Mouse (Mus musculus): ENCODE measurements around the gene Nav3.
"Not testable (repeated sequence)": the region's sequence is repeated elsewhere in the genome, so short reads cannot be mapped to it uniquely, and the experiment has no call there.

The Nav3 gene

GRCm38 (mm10) chr10:110034582-110035099, 421.4 kb downstream of the Nav3 start:
- DNase-seq = no peak

- not testable (repeated sequence) for DNase-seq
Measured at GRCm38 (mm10) chr10:110024897-110025296, 431.1 kb downstream of the Nav3 start.

- DNase-seq = no peak
Measured at GRCm38 (mm10) chr10:110022100-110022499, 433.9 kb downstream of the Nav3 start.

GRCm38 (mm10) chr10:110019266-110019866, 436.6 kb downstream of the Nav3 start:
- no peak for DNase-seq

GRCm38 (mm10) chr10:110001328-110001727, 454.7 kb downstream of the Nav3 start:
- not testable (repeated sequence) for DNase-seq

GRCm38 (mm10) chr10:110000755-110001247, 455.2 kb downstream of the Nav3 start:
- DNase-seq = no peak

GRCm38 (mm10) chr10:109999904-110000303, 456.1 kb downstream of the Nav3 start:
- DNase-seq = no peak

GRCm38 (mm10) chr10:109994302-109994701, 461.7 kb downstream of the Nav3 start:
- no peak for DNase-seq

GRCm38 (mm10) chr10:109985824-109986485, 470.0 kb downstream of the Nav3 start:
- no peak for DNase-seq

GRCm38 (mm10) chr10:109976351-109976750, 479.7 kb downstream of the Nav3 start:
- DNase-seq = no peak

GRCm38 (mm10) chr10:109974177-109974576, 481.8 kb downstream of the Nav3 start:
- no peak for DNase-seq

GRCm38 (mm10) chr10:109973483-109973882, 482.5 kb downstream of the Nav3 start:
- DNase-seq = no peak

- no peak for DNase-seq
Measured at GRCm38 (mm10) chr10:109950296-109950695, 505.7 kb downstream of the Nav3 start.

GRCm38 (mm10) chr10:109929319-109929622, 526.7 kb downstream of the Nav3 start:
- DNase-seq = no peak

GRCm38 (mm10) chr10:109928547-109929318, 527.3 kb downstream of the Nav3 start:
- no peak for DNase-seq

GRCm38 (mm10) chr10:109926149-109926548, 529.9 kb downstream of the Nav3 start:
- no peak for DNase-seq

GRCm38 (mm10) chr10:109924136-109924535, 531.9 kb downstream of the Nav3 start:
- DNase-seq = no peak

GRCm38 (mm10) chr10:109921368-109921767, 534.6 kb downstream of the Nav3 start:
- peak; percentile 9 for DNase-seq

- DNase-seq = peak; percentile 52
Measured at GRCm38 (mm10) chr10:109920607-109921187, 535.3 kb downstream of the Nav3 start.

GRCm38 (mm10) chr10:109919515-109919914, 536.5 kb downstream of the Nav3 start:
- no peak for DNase-seq

GRCm38 (mm10) chr10:109907206-109907605, 548.8 kb downstream of the Nav3 start:
- no peak for DNase-seq

- no peak for DNase-seq
Measured at GRCm38 (mm10) chr10:109906413-109906785, 549.6 kb downstream of the Nav3 start.

Data from liver (tissue).